Mouse (Mus musculus): ENCODE data around the gene Slc5a10. TPM values are rescaled to one million over a fixed set of nuclear protein-coding genes. Genes with fewer than 3 reads are reported as not detected.

Slc5a10 gene
- polyA plus RNA-seq, 1 experiment from 2014 or later = not detected

DNA sequence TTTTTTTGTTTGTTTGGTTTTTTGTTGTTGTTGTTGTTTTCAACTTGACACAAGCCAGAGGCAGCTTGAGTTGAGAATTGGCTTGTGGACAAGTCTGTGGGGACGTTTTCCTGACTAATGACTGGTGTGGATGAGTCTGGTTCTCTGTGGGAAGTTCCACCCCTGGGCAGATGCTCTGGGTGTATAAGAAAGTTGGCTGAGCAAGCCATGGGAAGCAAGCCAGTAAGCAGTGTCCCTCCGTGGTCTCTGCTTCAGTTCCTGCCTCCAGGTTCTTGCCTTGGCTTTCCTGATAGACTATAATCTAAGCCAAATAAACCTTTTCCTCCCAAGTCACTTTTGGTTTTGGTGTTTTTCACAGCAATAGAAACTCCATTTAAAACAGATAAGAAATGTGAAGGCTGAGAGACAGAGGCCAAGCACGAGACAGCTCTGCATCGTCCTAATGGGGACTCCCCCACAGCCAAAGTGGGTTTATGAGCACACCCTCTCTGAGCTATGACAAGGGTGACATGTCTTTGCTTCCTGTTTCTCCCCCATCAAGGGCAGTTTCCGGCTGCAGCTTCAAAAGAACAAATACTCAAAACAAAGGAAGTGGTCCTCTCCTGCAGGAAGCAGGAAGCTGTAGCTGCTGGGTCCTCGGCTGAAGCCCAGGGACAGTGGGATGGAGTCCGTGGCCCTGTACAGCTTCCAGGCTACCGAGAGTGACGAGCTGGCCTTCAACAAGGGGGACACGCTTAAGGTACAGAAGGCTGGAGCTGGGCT is 67.8 kb downstream of the Slc5a10 start, which contains the start of gene Grap:
Grap (plus strand) TSS at position 580 of the 762 bp plus-strand sequence.
- no peaks in the 10 kb centered on the region for H3K4me1 ChIP-seq (replicated peaks; ENCODE audit: control insufficient read depth, insufficient read depth, low read length)
- H3K27me3 ChIP-seq (replicated peaks; ENCODE audit: control insufficient read depth, insufficient read depth, low read length) = no peaks in the 10 kb centered on the region
- no peaks in the 10 kb centered on the region for H3K36me3 ChIP-seq (ENCODE audit: control insufficient read depth, insufficient read depth, low read length)
- 57% methylated on average over 10 of the region's 10 CpGs for WGBS
- no peak within 1 kb of the TSS for H3K4me3 ChIP-seq (ENCODE audit: low read depth, low read length)
- DNase-seq (ENCODE audit: low spot score) (no peak), ATAC-seq (replicated peaks; ENCODE audit: low FRiP score, low TSS enrichment, low read depth) (no peak)
- H3K4me2 ChIP-seq (ENCODE audit: low read length) = no peak within 1 kb of the TSS
- no peak within 1 kb of the TSS for H3K27ac ChIP-seq (ENCODE audit: low read depth)
- no peaks in the 10 kb centered on the region for H3K9me3 ChIP-seq (ENCODE audit: control insufficient read depth, low read length)
- no peak within 1 kb of the TSS for H3K9ac ChIP-seq (ENCODE audit: low read length)

DNA sequence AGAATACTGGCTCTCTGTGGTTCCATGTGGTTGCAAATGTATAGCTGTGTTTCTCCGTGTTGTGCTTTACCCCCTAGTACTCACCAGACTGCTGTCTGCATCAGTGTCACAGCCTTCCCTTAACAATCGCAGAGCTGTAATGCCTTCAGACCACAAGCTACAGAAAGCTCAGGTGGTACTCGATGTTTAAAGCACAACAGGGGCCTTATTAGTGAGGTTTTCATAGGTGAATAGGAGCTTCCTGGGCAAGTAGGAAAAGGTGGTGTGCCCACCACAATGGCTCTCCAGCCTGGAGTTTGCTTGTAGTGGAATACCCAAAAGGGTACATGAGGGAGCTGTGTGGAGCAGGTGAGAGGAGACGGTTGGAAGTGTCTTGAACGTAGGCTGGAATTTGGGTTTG is 68.4 kb downstream of the Slc5a10 start:
- no peak for ATAC-seq (replicated peaks; ENCODE audit: low FRiP score, low TSS enrichment, low read depth)
- no peaks in the 10 kb centered on the region for H3K27me3 ChIP-seq (replicated peaks; ENCODE audit: control insufficient read depth, insufficient read depth, low read length)
- H3K9ac ChIP-seq (ENCODE audit: low read length) = no peak overlapping the region
- 86% methylated on average over 5 of the region's 5 CpGs for WGBS
- no peaks in the 10 kb centered on the region for H3K36me3 ChIP-seq (ENCODE audit: control insufficient read depth, insufficient read depth, low read length)
- no peak for DNase-seq (ENCODE audit: low spot score)
- H3K9me3 ChIP-seq (ENCODE audit: control insufficient read depth, low read length) = no peaks in the 10 kb centered on the region
- H3K4me2 ChIP-seq (ENCODE audit: low read length) = no peak overlapping the region
- no peak overlapping the region for H3K27ac ChIP-seq (ENCODE audit: low read depth)
- no peak overlapping the region for H3K4me3 ChIP-seq (ENCODE audit: low read depth, low read length)
- no peaks in the 10 kb centered on the region for H3K4me1 ChIP-seq (replicated peaks; ENCODE audit: control insufficient read depth, insufficient read depth, low read length)

DNA sequence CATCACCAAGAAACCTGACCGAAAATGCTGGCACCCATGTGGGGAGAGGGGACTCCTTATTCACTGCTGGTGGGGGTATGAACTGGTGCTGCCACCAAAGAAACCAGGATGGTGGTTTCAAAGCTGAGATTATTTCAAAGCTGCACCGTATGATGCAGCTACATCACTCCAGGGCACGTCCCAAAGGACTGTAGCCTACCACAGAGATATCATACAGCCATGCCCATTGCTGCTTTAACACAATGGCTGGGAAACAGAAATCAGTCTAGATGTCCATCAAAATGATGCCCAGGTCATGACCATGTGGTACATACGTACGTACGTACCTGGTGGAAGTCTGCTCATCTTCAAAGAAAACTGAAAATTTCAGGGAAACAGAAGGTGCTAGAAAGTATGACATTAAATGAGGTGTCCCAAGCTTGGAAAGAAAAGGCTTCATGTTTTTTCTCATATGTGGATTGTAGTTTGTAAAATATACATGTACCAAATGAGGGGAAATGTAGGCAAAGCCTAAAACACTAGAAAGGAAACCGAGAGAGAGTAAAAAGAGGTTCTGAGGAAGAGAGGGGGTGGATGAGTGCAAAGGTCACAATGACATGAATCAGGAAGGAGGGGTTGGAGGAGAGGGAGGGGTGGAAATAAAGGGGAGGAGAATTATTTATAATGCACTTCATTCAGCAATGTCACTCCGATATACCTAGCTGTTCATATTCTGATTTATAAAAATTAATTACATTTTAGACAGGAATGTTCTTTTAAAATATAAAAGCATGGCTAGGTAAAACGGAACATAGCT is 70.0 kb downstream of the Slc5a10 start:
- Histone ChIP-seq H3K4me1 (replicated peaks; ENCODE audit: control insufficient read depth, insufficient read depth, low read length) (no peaks in the 10 kb centered on the region), H3K4me3 (ENCODE audit: low read depth, low read length) (no peak overlapping the region), H3K9me3 (ENCODE audit: control insufficient read depth, low read length) (no peaks in the 10 kb centered on the region), H3K36me3 (ENCODE audit: control insufficient read depth, insufficient read depth, low read length) (no peaks in the 10 kb centered on the region), H3K9ac (ENCODE audit: low read length) (no peak overlapping the region), H3K27me3 (replicated peaks; ENCODE audit: control insufficient read depth, insufficient read depth, low read length) (no peaks in the 10 kb centered on the region), H3K27ac (ENCODE audit: low read depth) (no peak overlapping the region), H3K4me2 (ENCODE audit: low read length) (no peak overlapping the region)
- no peak for DNase-seq (ENCODE audit: low spot score)
- 84% methylated on average over 9 of the region's 9 CpGs for whole genome bisulfite sequencing
- ATAC-seq (replicated peaks; ENCODE audit: low FRiP score, low TSS enrichment, low read depth) = no peak

DNA sequence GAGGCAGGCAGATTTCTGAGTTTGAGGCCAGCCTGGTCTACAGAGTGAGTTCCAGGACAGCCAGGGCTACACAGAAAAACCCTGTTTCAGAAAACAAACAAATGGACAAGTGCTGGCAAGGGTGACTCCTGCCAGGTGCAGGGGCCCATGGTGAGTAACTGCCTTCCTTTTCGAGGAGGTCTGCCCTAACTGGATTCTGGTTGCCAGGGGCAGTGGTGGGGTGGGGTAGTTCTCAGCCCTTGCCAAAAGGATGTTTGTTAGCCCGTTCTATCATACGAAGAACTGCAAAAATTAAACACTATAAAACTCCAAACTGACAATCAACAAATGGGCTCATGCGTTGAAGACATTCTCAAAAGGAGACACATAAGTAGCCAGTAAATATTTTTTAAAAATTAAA is 71.0 kb downstream of the Slc5a10 start:
- no peak overlapping the region for H3K27ac ChIP-seq (ENCODE audit: low read depth)
- H3K4me3 ChIP-seq (ENCODE audit: low read depth, low read length) = no peak overlapping the region
- H3K27me3 ChIP-seq (replicated peaks; ENCODE audit: control insufficient read depth, insufficient read depth, low read length) = no peaks in the 10 kb centered on the region
- peaks cover 3% of the 10 kb centered on the region; the same call in 1 of the 2 replicates for H3K4me1 ChIP-seq (replicated peaks; ENCODE audit: control insufficient read depth, insufficient read depth, low read length)
- no peak for DNase-seq (ENCODE audit: low spot score)
- WGBS = 80% methylated on average over 4 of the region's 4 CpGs
- H3K9me3 ChIP-seq (ENCODE audit: control insufficient read depth, low read length) = no peaks in the 10 kb centered on the region
- ATAC-seq (replicated peaks; ENCODE audit: low FRiP score, low TSS enrichment, low read depth) = no peak
- H3K4me2 ChIP-seq (ENCODE audit: low read length) = no peak overlapping the region
- H3K9ac ChIP-seq (ENCODE audit: low read length) = no peak overlapping the region
- no peaks in the 10 kb centered on the region for H3K36me3 ChIP-seq (ENCODE audit: control insufficient read depth, insufficient read depth, low read length)

DNA sequence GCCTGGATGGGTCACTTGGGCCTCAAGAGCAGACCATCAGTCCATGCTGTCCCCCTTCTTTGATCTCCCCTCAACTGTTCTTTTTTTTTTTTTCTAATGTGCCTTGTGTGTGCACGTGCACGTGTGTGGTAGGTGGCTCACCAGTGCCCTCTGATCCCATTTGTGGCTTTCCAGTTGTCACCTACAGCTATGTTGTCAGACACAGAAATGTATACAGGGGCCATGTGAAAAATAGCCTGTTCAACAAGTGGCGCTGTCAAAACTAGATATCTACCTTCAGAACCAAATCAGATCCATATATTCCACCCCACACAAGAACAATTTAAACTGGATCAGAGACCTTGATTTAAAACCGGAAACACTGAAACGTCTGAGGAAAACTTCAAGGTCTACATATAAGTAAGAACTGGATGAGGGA is 71.5 kb downstream of the Slc5a10 start:
- H3K9me3 ChIP-seq (ENCODE audit: control insufficient read depth, low read length) = no peaks in the 10 kb centered on the region
- H3K4me3 ChIP-seq (ENCODE audit: low read depth, low read length) = no peak overlapping the region
- H3K27ac ChIP-seq (ENCODE audit: low read depth) = no peak overlapping the region
- H3K4me2 ChIP-seq (ENCODE audit: low read length) = no peak overlapping the region
- WGBS = 89% methylated on average over 5 of the region's 5 CpGs
- ATAC-seq (replicated peaks; ENCODE audit: low FRiP score, low TSS enrichment, low read depth) (no peak), DNase-seq (ENCODE audit: low spot score) (no peak)
- H3K36me3 ChIP-seq (ENCODE audit: control insufficient read depth, insufficient read depth, low read length) = no peaks in the 10 kb centered on the region
- peaks cover 6% of the 10 kb centered on the region; the same call in 1 of the 2 replicates for H3K4me1 ChIP-seq (replicated peaks; ENCODE audit: control insufficient read depth, insufficient read depth, low read length)
- H3K27me3 ChIP-seq (replicated peaks; ENCODE audit: control insufficient read depth, insufficient read depth, low read length) = no peaks in the 10 kb centered on the region
- H3K9ac ChIP-seq (ENCODE audit: low read length) = no peak overlapping the region

DNA sequence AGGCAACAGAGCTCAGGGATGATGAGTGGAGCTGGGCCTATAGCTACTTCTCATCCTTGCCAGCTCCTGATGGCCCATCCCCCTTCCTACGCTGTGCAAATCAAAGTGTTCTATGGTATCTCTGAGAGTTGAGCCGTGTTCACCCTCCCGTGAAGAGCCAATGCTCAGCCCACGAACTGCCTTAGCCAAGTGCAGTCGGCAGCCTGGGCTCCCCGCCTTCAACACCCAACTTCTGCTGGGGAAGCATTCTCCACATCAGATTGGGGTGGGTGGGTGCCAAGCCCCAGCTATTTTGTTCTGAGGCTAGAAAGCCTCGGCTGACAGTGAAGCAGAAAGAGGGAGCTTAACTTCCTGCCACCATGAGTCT is 71.9 kb downstream of the Slc5a10 start:
- no peak for ATAC-seq (replicated peaks; ENCODE audit: low FRiP score, low TSS enrichment, low read depth)
- Histone ChIP-seq H3K4me1 (replicated peaks; ENCODE audit: control insufficient read depth, insufficient read depth, low read length) (peaks cover 6% of the 10 kb centered on the region; the same call in 1 of the 2 replicates), H3K9ac (ENCODE audit: low read length) (no peak overlapping the region), H3K27me3 (replicated peaks; ENCODE audit: control insufficient read depth, insufficient read depth, low read length) (no peaks in the 10 kb centered on the region), H3K4me2 (ENCODE audit: low read length) (no peak overlapping the region), H3K27ac (ENCODE audit: low read depth) (no peak overlapping the region), H3K9me3 (ENCODE audit: control insufficient read depth, low read length) (no peaks in the 10 kb centered on the region), H3K4me3 (ENCODE audit: low read depth, low read length) (no peak overlapping the region), H3K36me3 (ENCODE audit: control insufficient read depth, insufficient read depth, low read length) (no peaks in the 10 kb centered on the region)
- no peak for DNase-seq (ENCODE audit: low spot score)
- WGBS = 88% methylated on average over 7 of the region's 7 CpGs

DNA sequence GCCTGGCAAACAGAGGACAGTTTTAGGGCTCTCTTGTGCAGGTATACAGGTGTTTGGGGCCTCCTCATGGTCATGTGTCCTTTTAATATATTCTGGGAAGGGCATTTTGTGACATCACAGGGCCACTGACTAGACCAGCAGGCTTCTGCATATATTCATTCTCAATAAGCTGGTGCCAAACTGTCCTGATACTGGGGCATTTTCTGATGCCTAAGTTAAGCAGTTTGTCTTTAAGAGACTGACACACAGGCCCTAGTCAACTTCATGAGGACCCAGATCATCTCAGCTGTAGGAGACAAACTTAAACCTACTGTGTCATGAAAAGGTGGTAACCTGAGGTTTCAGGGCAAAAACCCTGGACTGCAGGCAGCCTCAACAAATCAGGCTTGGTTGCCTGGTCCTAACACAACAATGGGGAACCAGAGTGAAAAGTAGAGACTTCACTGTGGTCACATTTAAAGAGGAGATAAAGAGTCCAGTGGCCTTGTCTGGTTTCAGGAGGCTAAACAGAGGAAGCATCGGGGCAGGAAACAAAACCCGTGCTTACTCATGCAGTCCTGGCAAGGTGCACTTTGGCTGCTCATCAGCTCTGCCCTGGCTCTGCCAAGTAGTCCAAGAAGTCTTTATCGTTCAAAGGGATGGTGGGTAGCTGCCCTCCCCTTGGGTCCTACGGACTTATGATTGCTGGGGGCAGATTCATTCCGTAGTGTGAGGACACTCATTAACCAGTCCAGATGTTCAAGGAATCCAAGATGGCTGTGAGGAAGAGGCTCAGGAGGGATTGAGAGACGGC is 72.5 kb downstream of the Slc5a10 start:
- Histone ChIP-seq H3K27ac (ENCODE audit: low read depth) (no peak overlapping the region), H3K4me3 (ENCODE audit: low read depth, low read length) (no peak overlapping the region), H3K27me3 (replicated peaks; ENCODE audit: control insufficient read depth, insufficient read depth, low read length) (no peaks in the 10 kb centered on the region), H3K9me3 (ENCODE audit: control insufficient read depth, low read length) (no peaks in the 10 kb centered on the region), H3K4me1 (replicated peaks; ENCODE audit: control insufficient read depth, insufficient read depth, low read length) (peaks cover 6% of the 10 kb centered on the region; the same call in 1 of the 2 replicates), H3K4me2 (ENCODE audit: low read length) (no peak overlapping the region), H3K9ac (ENCODE audit: low read length) (no peak overlapping the region), H3K36me3 (ENCODE audit: control insufficient read depth, insufficient read depth, low read length) (no peaks in the 10 kb centered on the region)
- ATAC-seq (replicated peaks; ENCODE audit: low FRiP score, low TSS enrichment, low read depth) (no peak), DNase-seq (ENCODE audit: low spot score) (no peak)
- 78% methylated on average over 6 of the region's 6 CpGs for WGBS

DNA sequence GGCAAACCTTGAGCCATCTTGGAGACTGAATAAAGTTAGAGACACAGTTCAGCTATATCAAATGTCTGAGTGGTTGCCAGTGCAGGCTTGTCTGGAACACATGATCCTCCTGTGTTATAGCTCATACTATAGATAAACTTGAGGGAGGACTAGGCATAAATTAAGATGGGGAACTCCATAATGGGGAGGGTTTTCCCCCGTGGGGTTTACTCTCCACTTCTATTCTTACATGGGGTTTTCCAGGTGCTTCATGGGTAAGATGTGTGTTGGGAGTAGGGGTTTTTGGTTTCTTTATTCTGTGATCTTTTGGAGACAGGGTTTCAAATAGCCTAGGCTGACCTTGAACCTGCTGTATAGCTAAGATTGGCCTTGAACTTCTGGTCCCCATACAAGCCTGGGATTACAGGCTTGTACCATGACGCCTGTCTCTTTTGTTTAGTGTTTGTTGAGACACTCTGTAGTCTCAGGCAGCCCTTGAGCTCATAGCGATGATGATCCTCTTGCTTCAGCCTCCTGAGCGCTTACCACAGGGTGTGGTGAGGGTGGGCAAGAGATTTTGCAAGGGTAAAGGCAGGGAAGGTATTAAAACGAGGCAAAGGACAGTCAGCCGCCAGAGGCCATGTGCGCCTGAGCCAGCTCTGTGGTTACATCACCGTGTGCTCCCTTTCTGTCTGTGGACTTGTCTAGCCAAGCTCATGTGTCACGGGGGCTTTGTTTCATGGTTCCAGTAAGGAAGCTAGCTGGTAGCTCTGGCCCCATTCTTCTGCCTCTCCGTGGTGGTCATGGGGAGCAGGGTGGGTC is 73.3 kb downstream of the Slc5a10 start:
- Histone ChIP-seq H3K9ac (ENCODE audit: low read length) (no peak overlapping the region), H3K9me3 (ENCODE audit: control insufficient read depth, low read length) (no peaks in the 10 kb centered on the region), H3K27me3 (replicated peaks; ENCODE audit: control insufficient read depth, insufficient read depth, low read length) (no peaks in the 10 kb centered on the region), H3K4me1 (replicated peaks; ENCODE audit: control insufficient read depth, insufficient read depth, low read length) (peaks cover 6% of the 10 kb centered on the region; the same call in 1 of the 2 replicates), H3K27ac (ENCODE audit: low read depth) (no peak overlapping the region), H3K36me3 (ENCODE audit: control insufficient read depth, insufficient read depth, low read length) (no peaks in the 10 kb centered on the region), H3K4me2 (ENCODE audit: low read length) (no peak overlapping the region), H3K4me3 (ENCODE audit: low read depth, low read length) (no peak overlapping the region)
- 71% methylated on average over 10 of the region's 10 CpGs for WGBS
- ATAC-seq (replicated peaks; ENCODE audit: low FRiP score, low TSS enrichment, low read depth) (no peak), DNase-seq (ENCODE audit: low spot score) (no peak)

All from intestine, embryonic 14.5 days (tissue).